Mouse (Mus musculus): ENCODE measurements around the gene Dus3l.

The Dus3l gene

GRCm38 (mm10) chr17:56754271-56755185 lies 10.0 kb upstream of the Dus3l start:
- no peak for DNase-seq

- DNase-seq = peak in 1 of 2 experiments; percentile 60
These were observed 7.7 kb upstream of the Dus3l start for GRCm38 (mm10) chr17:56756703-56757399.

- DNase-seq = peak; percentile 90 to 92
These were observed 7.0 kb upstream of the Dus3l start, which contains the start of gene Nrtn for GRCm38 (mm10) chr17:56757416-56758123. Nrtn (minus strand) TSS chr17:56757530.

DNA sequence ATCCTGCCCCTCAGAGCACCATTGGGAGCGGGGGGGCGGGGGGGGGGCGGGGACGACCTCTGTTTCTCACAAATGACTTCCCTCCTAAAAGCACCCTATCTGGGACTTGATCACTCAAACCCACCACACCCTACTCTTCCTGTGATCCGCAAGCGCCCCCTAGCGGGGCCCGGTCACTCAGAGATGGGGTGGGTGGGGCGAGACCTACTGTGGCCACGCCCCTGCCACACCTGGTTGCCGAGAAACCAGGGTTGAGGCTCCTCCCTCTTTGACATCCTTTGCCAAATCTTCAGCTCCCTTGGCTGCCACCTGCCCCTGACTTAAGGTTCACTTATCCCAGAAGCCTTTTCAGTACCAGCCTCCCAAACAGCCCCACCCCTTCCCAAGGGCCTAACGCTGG lies 6.4 kb upstream of the Dus3l start:
- peak; percentile 84 to 86 for DNase-seq

DNA sequence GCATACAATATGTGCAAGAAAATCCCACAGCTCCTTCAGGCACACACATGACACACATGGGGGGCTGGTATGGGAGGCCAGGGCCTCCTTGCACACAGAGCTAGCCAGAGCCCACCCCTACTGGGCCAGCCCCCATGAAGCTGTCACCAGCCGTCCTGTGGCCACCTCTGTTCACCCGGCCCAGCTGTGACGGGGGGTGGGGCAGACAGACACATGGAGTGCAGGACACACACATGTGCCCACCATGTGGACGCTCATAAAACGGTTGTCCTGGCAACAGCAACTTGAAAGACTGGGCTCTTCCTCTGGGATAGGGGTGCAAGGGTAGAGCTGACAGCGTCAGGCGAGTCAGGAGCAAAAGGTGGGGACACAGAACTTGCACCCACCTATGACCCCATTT lies 5.3 kb upstream of the Dus3l start:
- no peak for DNase-seq

- no peak for DNase-seq
These were observed 3.5 kb upstream of the Dus3l start for GRCm38 (mm10) chr17:56761077-56761476.

GRCm38 (mm10) chr17:56761991-56762410 lies 2.6 kb upstream of the Dus3l start:
- peak; percentile 89 to 92 for DNase-seq

DNA sequence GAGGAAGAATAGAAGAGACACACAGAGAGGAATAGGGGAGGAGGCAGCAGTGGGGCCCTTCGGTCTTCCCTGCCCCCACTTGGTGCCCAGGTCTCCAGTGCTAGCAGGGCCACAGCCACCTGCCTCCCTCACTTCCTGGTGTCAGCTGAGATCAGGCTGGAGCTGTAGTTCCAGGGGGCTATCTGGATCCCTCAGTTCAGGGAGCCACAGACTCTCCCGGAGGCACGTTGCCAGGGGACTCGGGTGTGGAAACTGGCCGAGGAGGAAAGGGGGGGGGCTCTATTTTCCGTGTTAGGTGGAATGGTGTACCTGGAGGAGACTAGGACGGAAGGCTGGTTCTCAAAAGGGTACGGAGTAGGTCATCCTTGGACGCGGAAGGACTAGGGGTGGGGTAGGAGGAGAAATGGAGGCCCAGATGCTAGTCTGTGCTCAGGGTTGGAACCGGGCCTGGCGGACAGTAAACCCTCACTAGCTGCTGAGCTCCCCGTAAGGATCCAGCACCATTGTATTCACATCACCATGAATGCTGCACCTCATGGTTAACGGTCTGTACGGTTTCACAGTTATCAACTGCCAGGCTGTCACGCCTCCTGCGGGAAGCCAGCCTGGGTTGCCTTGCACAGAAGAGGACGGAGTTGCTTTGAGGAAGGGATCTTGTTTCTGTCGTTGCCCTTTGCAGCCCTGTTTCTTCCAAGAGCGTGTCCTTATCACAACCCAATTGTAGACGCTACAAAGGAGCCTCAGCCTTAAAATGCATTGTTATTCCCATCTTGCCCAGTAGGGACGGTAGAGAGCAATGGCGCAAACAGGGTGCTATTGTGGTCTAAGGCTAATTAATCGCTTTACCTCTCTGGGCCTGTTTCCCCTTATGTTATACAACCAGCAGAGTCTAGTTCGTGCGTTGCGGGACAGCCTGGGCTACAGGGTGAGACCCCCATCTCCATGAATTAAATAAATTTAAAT lies 1.5 kb upstream of the Dus3l start:
- peak in 1 of 2 experiments; percentile 73 for DNase-seq

DNA sequence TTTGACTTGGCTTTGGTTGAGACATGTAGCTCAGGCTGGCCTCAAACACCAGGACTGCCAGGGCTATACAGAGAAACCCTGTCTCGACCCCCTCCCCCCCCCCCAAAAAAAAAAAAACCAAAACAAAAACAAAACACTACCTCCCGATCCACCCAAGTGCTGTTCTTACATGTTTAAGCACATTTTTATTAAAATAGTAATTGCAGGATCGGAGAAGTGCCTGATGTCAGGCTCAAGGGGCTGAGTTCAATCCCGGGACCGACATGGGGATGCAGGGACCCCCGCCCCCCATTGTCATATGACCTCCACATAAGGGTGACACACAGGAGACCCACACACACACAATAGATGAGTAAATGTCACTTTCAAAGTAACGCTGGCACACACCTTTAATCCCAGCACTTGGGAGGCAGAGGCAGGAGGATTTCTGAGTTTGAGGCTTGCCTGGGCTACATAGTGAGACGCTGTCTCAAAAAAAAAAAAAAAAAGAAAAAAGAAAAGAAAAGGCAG lies 761 bp upstream of the Dus3l start:
- DNase-seq = no peak

GRCm38 (mm10) chr17:56765431-56765830 lies 874 bp downstream of the Dus3l start:
- DNase-seq = no peak

GRCm38 (mm10) chr17:56766631-56767405 lies 2.3 kb downstream of the Dus3l start:
- DNase-seq = no peak

DNA sequence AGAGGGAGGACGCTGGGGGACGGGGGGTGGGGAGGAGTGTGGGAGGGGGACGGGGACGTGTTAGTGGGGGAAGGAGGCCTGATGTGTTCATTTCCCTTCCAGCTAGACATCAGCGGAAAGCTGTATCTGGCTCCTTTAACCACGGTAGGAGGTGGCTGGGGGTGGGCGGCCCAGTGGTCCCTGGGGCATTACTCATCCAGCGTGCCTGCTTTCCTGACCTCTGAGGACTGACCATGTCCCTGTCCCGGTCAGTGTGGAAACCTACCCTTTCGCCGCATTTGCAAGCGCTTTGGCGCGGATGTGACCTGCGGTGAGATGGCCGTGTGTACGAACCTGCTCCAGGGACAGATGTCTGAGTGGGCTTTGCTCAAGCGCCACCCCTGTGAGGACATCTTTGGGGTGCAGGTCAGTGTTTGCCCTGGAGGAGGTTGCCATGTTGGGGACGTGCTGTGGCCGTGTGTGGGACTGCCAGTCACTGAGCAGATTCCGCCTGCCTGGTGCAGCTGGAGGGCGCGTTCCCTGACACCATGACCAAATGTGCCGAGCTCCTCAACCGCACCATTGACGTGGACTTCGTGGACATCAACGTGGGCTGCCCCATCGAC lies 3.1 kb downstream of the Dus3l start:
- no peak for DNase-seq

DNA sequence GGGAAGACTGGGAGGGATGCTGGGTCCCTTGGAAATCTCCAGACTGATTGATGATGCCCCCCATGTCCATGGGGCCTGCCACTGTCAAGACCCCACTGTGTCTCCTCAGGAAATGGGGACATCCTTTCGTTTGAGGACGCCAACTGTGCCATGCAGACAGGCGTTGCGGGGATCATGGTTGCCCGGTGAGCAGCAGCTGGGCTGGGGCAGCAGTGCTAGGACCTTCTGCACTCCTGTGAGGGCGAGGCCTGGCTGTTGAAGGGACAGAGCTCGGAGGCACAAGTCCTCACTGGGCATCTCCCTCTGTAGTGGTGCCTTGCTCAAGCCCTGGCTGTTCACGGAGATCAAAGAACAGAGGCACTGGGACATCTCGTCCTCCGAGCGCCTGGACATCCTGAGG lies 4.4 kb downstream of the Dus3l start:
- DNase-seq = no peak

GRCm38 (mm10) chr17:56769950-56770349 lies 5.4 kb downstream of the Dus3l start, which contains the start of gene Prr22:
Prr22 (plus strand) TSS chr17:56770250.
- no peak for DNase-seq

GRCm38 (mm10) chr17:56777568-56777967 lies 13.0 kb downstream of the Dus3l start:
- no peak for DNase-seq

GRCm38 (mm10) chr17:56778779-56779362 lies 14.3 kb downstream of the Dus3l start:
- no peak for DNase-seq

DNA sequence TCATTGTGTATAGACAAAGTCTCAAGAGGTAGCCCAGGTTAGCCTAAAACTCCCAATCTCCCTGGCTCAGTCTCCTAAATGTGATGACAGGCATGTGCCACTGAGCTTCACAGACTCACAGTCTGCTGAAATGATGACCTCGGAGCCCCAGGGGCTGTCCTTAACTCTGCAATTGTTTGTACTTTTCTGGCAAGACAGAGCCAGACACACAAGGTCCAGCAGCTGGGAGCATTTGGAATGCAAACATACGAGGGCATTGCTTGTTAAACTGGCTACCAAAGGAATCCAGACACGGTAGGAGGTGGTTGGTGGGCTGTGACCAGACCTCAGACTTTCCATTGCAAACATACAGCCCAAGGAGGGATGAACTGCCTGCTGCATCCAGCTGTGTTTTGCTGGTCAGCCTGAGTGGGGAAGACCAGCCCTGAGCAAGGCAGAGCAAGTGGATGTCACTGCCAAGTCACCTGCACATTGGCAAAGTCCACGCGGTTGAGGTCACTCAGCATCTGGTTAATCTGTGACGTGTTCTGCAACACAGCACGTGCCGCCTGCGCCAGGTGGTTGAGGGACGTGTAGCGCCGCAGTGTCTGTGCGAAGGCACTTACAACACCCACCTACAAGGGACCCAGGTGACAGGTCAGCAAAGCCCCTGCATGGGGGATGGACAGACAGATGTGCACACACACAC lies 15.9 kb downstream of the Dus3l start:
- no peak for DNase-seq

- no peak for DNase-seq
These were observed 24.3 kb downstream of the Dus3l start for GRCm38 (mm10) chr17:56788886-56789285.

GRCm38 (mm10) chr17:56789286-56789685 lies 24.7 kb downstream of the Dus3l start:
- DNase-seq = no peak
